Mouse (Mus musculus) gastrocnemius, postnatal 25 days (tissue): ENCODE results near the gene Nus1. TPM values are rescaled to one million over a fixed set of nuclear protein-coding genes. Genes with fewer than 3 reads are reported as not detected.

Source experiments
- DNase-seq: peaks from one replicate; pipeline ENCODE4 v3.0.0; 2022
- long read RNA-seq, 2 experiments: library from polyadenylated mRNA; stranded (forward); transcript quantifications; one replicate each; pipeline ENCODE4 v2.0.0; 2021
- total RNA-seq, 2 experiments: library from RNA; stranded (reverse); gene quantifications; 1 replicate in 1 of 2; 2 replicates in 1 of 2; pipeline ENCODE4 v1.2.3; 2021

Gene Nus1
- 10 to 100 TPM; 18.1 to 18.6 TPM for total RNA-seq
- long read RNA-seq, experiment 1, full-length matches to known transcripts, result 5 of 12 reads
- long read RNA-seq, experiment 1, partial matches to known transcripts, result 6 of 12 reads
- long read RNA-seq, experiment 1, other reads (novel, unspliced or antisense), result 1 of 12 reads
- long read RNA-seq, experiment 2, full-length matches to known transcripts, result 12 of 23 reads
- long read RNA-seq, experiment 2, partial matches to known transcripts, result 0 of 23 reads
- long read RNA-seq, experiment 2, other reads (novel, unspliced or antisense), result 11 of 23 reads

GRCm38 (mm10) chr10:52417299-52417997 is at the start of gene Nus1:
Gene Nus1, plus strand, starts transcription at chr10:52417547.
- DNase-seq, result peak; percentile 96

DNA sequence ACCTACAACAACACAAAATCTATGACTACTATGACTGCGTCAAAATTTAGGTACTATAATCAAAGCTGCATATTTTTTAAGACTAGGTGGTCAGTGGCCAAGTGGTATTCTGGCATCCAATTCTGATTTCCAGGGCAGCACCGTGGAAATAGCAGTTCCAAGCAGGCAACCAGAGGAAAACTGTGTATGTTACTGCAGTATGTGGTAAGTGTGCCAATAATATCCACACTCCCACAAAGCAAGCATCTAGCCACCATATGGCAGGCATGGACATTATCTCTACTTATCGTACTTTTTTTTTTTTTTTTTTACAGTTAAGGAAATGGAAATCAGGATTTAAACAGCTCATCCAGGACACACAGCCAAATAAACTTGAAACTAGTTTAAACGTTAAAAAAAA is 49.0 kb upstream of the Nus1 start:
- DNase-seq, result no peak

DNA sequence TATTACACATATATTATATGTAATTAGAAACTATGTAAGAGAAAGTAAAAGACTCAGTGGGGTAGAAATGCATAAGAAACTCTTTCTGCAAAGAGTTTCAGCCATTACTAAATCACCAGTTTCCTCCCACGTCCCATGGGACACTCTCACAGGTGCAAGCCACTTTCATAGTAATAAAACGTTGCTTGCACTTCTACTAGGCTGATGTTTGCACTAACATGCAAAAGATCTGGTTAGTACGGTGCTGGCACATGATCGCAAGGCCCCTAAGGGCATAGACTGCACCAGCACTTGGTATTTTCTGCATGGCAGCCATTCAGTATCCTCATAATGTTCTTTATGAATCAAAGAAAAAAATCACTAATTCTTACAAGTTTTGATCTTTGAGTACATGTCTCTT is 43.5 kb upstream of the Nus1 start:
- DNase-seq, result no peak

DNA sequence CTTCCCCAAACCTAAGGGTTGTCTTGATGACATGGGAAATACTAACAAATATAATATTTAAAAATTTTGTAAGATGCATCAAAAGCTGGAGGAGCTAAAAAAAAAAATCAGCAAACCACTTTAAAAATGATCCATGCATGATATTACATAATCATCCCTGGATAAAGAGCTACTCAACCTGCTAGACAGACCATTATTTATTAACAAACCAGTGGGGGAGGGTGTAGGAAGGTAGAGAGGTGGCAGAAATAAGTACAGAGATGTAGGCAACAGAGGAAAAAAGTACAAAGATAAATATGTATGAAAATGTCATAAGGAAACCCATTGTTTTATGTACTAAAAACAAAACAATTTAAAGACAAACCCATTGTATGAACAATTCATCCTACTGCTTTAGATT is 42.7 kb upstream of the Nus1 start:
- DNase-seq, result no peak

DNA sequence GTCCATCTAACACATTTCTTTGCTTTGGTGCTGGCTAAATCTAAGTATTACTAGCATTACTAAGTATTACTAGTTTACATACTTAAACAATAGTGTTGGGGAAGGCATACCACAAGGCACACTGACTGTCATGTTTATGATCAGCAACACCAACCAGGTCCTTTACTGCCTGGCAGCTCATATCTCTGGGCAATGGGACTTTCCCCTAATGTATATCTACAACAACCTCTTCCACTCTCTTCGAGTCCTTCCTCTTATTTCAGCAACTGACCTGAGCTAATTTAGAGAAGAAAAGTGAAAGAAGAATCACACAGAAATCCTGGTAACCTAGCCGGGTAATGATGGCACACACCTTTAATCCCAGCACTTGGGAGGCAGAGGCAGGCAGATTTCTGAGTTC is 40.9 kb upstream of the Nus1 start:
- no peak for DNase-seq

GRCm38 (mm10) chr10:52377813-52378212 is 39.5 kb upstream of the Nus1 start:
- DNase-seq, result no peak

- DNase-seq, result no peak
Observed at GRCm38 (mm10) chr10:52381321-52381801, 36.0 kb upstream of the Nus1 start.

DNA sequence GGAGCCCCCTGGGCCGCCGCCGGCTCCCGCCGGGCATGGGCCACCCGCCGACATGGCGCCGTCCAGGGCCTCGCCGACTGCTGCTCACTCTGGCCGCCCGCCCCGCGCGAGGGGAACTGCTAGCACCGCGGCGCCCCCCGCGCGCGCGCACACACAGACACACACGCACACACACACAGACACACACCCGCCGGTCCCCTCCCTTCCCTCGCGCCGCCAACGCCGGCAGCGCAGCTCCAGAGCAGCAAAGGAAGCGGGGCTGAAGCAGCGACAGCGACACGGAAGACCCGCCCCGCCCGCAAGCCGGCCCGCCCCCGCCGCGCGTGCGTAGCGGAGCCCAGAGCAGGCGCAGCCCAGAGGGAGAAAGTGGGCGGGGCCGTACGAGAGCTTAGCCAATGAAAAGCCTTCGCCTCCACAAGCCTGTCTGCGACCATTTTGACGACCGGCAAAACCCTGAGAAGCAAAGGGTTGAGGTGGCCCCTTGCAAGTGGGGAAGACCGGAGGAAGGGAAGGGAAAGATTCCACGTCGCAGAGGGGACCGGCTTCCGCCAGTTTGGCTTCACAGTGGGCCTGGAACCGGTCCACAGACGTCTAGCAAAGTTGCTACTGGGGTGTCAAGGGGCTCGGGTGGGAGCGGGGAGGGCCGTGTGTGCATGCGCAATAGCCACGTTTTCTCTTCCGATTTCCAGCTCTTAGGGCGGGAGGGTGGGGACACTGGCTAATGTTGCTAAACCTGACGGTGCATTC is 35.3 kb upstream of the Nus1 start, which contains the start of gene Gopc:
Gopc (minus strand) TSS at position 280 of the 747 bp plus-strand sequence.
- DNase-seq, result peak; percentile 97

- no peak for DNase-seq
Observed at GRCm38 (mm10) chr10:52383022-52383421, 34.3 kb upstream of the Nus1 start.

DNA sequence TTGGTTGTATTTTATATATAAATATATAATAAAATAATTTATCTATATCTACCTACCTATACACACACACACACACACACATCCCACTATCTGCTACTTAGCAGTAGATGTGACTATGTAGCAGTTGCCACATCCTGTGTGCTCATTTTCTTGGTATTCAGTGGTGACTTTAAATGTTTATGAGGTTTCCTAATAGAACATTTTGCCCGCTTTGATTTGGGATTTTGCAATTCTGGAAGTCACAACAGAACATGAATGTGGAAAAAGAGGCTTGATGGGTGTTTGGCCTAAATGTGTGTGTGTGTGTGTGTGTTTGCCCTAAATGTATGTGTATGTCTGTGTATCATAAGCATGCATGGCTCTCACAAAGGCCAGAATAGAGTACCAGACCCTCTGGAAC is 33.8 kb upstream of the Nus1 start:
- no peak for DNase-seq

DNA sequence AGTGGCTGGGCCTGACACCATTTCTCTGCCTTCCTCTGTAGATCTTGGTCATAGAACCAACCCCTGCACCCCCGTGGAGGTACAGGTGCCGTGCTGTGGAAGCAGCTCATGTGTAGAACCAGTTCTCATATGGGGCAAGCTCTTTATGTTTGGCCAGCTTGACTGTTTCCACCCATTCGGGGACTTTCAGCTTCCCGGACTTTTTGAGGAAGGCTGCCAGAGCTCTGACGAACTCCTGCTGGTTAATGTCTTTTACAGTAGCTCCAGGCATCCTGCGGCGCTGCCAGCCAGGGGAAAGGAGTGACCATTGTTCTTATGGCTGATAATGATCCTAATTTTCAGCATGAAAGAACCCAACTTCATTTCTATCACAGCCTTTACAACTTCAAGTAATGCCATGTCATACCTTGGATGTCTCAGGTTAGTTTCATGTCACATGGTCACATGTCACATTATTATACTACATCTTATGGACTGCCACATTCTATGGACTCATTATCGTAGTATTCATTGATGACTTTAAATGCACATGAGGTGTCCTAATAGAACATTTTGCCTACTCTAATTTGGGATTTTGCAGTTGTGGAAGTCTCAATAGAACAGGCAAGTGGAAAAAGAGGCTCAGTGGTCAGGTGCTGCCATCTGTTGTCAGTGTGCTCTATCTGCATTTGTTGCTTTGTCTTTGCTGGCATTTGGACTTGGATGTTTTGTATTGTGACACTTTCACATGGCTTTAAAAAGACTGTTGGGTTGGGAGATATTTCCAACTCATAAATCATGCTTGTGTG is 32.3 kb upstream of the Nus1 start:
- peak; percentile 27 for DNase-seq

GRCm38 (mm10) chr10:52387192-52387591 is 30.2 kb upstream of the Nus1 start:
- no peak for DNase-seq

GRCm38 (mm10) chr10:52388922-52389430 is 28.4 kb upstream of the Nus1 start, which contains the start of gene Nepn:
Gene Nepn, plus strand, starts transcription at chr10:52388972.
- DNase-seq, result no peak

- DNase-seq, result no peak
Observed at GRCm38 (mm10) chr10:52389438-52389837, 27.9 kb upstream of the Nus1 start.

GRCm38 (mm10) chr10:52391208-52391607 is 26.1 kb upstream of the Nus1 start:
- no peak for DNase-seq

DNA sequence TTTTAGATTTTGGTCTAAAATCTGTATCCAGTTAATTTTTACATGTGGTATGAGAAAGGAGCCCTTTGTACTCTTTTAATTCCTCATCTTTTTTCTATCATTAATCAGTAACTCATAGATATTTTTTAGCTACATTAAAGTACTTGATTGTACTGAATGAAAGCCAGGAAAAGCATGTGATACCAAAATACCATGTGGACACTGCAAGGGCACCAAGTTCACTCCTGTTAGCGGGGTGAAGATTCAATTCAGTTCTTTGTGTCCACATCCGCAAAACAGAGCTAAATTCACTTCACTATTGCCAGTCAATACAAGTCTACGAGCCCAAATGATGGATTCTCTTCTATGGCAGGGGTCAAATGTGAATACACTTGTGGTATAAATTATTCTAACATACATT is 20.7 kb upstream of the Nus1 start:
- DNase-seq, result no peak

DNA sequence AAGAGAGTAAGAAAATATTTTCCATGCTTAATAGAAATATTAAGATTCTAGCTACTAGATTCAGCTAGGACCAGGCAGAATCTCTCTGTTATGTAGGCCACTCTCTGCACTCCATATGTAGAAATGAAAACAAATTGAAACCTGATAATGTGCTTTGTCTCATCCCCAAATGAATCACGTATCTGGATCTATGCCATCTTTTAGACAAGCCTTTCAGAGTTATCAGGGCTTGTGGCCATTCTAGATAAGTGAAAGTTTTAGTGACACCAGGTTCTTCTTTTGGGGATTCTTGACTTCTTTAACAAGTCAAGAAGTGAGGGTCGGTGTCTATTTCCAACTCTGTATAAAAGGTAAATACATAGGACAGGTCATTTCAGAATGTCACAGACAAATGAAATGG is 18.6 kb upstream of the Nus1 start:
- DNase-seq, result no peak

- no peak for DNase-seq
Observed at GRCm38 (mm10) chr10:52399722-52400121, 17.6 kb upstream of the Nus1 start.

DNA sequence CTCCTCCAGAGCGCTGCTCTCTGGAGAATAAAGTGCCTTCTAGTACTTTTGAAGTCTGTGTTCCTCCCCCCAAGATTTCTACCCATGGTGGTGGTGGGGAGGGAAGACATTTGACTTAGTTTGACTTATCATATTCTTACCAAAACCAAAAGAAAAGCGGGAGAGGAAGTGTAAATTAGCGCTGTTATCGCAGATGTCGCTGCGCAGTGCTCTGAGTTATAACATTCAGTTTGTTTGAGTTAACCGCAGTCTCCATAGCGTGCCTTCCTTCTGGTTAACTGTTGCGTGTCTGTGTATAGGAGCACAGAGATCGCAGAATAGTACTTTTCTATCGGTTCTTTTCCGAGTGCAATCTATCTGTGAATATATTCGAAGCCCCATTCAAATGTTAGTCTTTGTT is 12.2 kb upstream of the Nus1 start:
- no peak for DNase-seq

- DNase-seq, result no peak
Observed at GRCm38 (mm10) chr10:52407526-52407925, 9.8 kb upstream of the Nus1 start.

DNA sequence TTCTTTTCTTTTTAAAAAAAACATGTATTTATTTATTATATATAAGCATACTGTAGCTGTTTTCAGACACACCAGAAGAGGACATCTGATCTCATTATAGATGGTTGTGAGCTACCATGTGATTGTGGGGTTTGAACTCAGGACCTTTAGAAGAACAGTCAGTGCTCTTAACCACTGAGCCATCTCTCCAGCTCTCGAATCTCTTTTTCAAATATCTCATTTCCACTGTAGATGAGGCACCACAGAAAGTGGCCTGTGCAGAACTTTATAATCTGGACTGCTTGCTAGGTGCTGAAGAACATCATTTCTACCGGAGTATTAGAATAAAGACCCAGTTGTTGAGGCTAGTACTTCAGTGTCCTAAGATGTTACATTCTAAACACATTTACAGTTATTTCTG is 2.3 kb upstream of the Nus1 start:
- DNase-seq, result no peak

DNA sequence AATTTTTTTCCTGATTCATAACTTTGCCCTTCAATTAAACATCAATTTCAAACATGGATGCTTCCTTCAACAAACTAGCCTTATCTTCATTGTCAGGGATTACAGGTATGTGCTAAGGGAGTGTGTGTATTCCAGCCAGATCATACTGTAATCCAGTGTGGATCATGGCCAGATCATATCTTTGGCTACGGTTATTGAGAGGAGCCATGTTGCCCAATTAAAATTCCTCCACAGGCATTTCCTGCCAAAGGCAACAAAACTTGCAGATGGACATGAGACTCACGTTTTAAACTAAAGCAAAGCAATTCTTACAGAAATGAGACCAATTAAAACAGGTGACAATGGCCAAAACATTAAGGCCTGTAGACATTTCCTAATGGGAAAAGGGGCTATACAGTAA is 889 bp upstream of the Nus1 start:
- no peak for DNase-seq
